Mouse (Mus musculus): ENCODE results near the gene Ucp3. TPM values are rescaled to one million over a fixed set of nuclear protein-coding genes. Genes with fewer than 3 reads are reported as not detected.

Gene Ucp3
- polyA plus RNA-seq, 1 experiment: not detected

DNA sequence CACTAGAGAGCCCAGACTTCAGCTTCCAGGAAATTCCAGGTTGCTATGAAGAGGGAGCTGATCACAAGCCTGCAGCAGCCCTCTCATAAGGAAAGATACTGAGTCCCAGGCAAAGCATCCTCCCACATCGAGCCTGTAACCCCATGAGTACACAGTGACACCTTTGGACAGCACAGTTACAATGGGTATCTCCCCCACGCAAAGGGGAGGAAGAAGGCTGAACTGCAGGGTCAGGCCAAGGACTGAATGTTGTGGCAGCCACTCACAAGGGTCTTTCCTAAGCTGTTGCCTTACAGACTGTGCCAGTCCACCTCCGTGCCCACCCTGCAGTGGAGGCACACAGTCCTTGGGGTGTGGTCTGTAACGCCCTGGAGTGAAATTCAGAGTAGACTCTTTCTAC lies 33.7 kb downstream of the Ucp3 start:
- Histone ChIP-seq H3K4me3 (ENCODE audit: insufficient read depth, poor library complexity, severe bottlenecking) (no peak overlapping the region), H3K27me3 (ENCODE audit: control insufficient read depth, insufficient read depth, insufficient read length) (peaks cover 6% of the 10 kb centered on the region), H3K79me3 (ENCODE audit: low read depth) (no peaks in the 10 kb centered on the region), H3ac (ENCODE audit: control insufficient read depth, insufficient read length, low read depth) (no peak overlapping the region), H3K36me3 (ENCODE audit: control insufficient read depth, insufficient read depth) (no peaks in the 10 kb centered on the region), H3K79me2 (ENCODE audit: control insufficient read depth, insufficient read depth) (no peaks in the 10 kb centered on the region)
- TF ChIP-seq MAX (IDR thresholded peaks at IDR 0.05) (no peak), MYOD1 (IDR thresholded peaks at IDR 0.05; ENCODE audit: control insufficient read depth, insufficient read length, low read depth) (no peak), MYOG (IDR thresholded peaks at IDR 0.05; ENCODE audit: control insufficient read depth, extremely low read depth, insufficient read length) (no peak), FOSL1 (IDR thresholded peaks at IDR 0.05; ENCODE audit: insufficient read depth, low read length, poor library complexity, severe bottlenecking) (no peak), USF1 (IDR thresholded peaks at IDR 0.05; ENCODE audit: low read depth) (no peak), CTCF (IDR thresholded peaks at IDR 0.05; ENCODE audit: control insufficient read depth, insufficient read depth, insufficient read length) (no peak), CEBPB (IDR thresholded peaks at IDR 0.05; ENCODE audit: low read depth) (no peak)

DNA sequence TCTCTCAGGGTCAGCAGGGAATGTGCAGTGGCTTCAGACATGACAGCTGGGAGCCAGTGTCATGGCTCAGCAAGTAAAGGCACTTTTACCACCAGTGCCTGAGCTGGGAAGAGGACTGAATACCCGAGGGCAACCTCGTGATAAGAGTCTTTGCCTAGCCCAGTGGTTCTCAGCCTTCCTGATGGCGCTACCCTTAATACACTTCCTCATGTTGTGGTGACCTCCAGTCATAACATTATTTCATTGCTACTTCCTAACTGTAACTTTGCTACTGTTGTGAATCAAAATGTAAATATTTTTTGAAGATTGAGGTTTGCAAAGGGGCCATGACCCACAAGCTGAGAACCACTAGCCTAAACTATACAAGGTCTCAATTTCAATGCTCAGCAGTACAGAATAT lies 35.9 kb downstream of the Ucp3 start:
- no peaks in the 10 kb centered on the region for H3K79me2 ChIP-seq (ENCODE audit: control insufficient read depth, insufficient read depth)
- H3ac ChIP-seq (ENCODE audit: control insufficient read depth, insufficient read length, low read depth): no peak overlapping the region
- no peak overlapping the region for H3K4me3 ChIP-seq (ENCODE audit: insufficient read depth, poor library complexity, severe bottlenecking)
- peaks cover 6% of the 10 kb centered on the region for H3K27me3 ChIP-seq (ENCODE audit: control insufficient read depth, insufficient read depth, insufficient read length)
- TF ChIP-seq FOSL1 (IDR thresholded peaks at IDR 0.05; ENCODE audit: insufficient read depth, low read length, poor library complexity, severe bottlenecking): no peak
- TF ChIP-seq CTCF (IDR thresholded peaks at IDR 0.05; ENCODE audit: control insufficient read depth, insufficient read depth, insufficient read length): no peak
- no peak for TF ChIP-seq CEBPB (IDR thresholded peaks at IDR 0.05; ENCODE audit: low read depth)
- TF ChIP-seq MYOG (IDR thresholded peaks at IDR 0.05; ENCODE audit: control insufficient read depth, extremely low read depth, insufficient read length): no peak
- TF ChIP-seq USF1 (IDR thresholded peaks at IDR 0.05; ENCODE audit: low read depth): no peak
- TF ChIP-seq MYOD1 (IDR thresholded peaks at IDR 0.05; ENCODE audit: control insufficient read depth, insufficient read length, low read depth): no peak
- TF ChIP-seq MAX (IDR thresholded peaks at IDR 0.05): no peak
- H3K36me3 ChIP-seq (ENCODE audit: control insufficient read depth, insufficient read depth): no peaks in the 10 kb centered on the region
- H3K79me3 ChIP-seq (ENCODE audit: low read depth): no peaks in the 10 kb centered on the region

DNA sequence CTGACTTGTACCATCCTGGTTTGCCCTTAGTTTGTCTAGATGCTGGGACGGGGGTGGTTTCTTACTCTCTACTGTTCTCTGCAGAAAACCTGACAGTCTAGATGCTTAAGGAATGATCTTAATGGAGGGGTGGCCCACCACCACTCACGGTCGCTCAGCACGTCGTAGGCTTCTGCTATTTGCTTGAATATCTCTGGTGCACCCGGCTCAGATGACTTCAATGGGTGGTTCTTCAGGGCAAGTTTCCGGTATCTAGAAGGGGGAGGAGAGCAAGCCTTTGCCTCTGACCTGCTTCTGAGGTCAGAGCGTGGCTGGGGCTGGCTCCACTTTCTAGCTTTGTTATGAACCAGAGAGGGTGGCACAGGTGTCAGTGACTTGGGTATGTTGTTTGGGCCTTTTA lies 38.8 kb downstream of the Ucp3 start:
- Histone ChIP-seq H3K79me2 (ENCODE audit: control insufficient read depth, insufficient read depth) (no peaks in the 10 kb centered on the region), H3K27me3 (ENCODE audit: control insufficient read depth, insufficient read depth, insufficient read length) (no peaks in the 10 kb centered on the region), H3ac (ENCODE audit: control insufficient read depth, insufficient read length, low read depth) (no peak overlapping the region), H3K36me3 (ENCODE audit: control insufficient read depth, insufficient read depth) (no peaks in the 10 kb centered on the region), H3K79me3 (ENCODE audit: low read depth) (no peaks in the 10 kb centered on the region), H3K4me3 (ENCODE audit: insufficient read depth, poor library complexity, severe bottlenecking) (no peak overlapping the region)
- TF ChIP-seq CEBPB (IDR thresholded peaks at IDR 0.05; ENCODE audit: low read depth): no peak
- no peak for TF ChIP-seq MYOD1 (IDR thresholded peaks at IDR 0.05; ENCODE audit: control insufficient read depth, insufficient read length, low read depth)
- no peak for TF ChIP-seq USF1 (IDR thresholded peaks at IDR 0.05; ENCODE audit: low read depth)
- no peak for TF ChIP-seq MYOG (IDR thresholded peaks at IDR 0.05; ENCODE audit: control insufficient read depth, extremely low read depth, insufficient read length)
- no peak for TF ChIP-seq FOSL1 (IDR thresholded peaks at IDR 0.05; ENCODE audit: insufficient read depth, low read length, poor library complexity, severe bottlenecking)
- no peak for TF ChIP-seq CTCF (IDR thresholded peaks at IDR 0.05; ENCODE audit: control insufficient read depth, insufficient read depth, insufficient read length)
- TF ChIP-seq MAX (IDR thresholded peaks at IDR 0.05): no peak

DNA sequence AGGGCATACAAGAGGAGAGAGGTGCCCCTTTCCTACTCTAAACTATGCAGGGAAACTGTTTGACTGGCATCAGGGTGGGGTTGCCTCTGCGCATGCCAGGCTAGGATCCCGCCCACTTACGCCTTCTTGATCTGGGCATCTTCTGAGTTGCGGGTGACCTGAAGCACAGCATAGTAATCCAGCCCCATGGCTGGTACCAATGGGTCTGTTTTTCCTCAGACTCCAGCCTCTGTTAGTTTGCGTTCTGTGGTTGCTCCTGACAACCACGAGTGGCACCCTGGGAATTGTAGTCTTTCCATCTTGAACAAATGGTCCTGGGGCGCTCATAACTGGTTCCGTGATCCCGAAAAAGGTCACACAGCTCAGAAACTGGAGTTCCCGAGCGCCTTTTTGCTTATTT lies 41.8 kb downstream of the Ucp3 start, which contains the start of gene Dnajb13:
TSS of gene Dnajb13 (minus strand) at position 388 of the 400 bp plus-strand sequence.
- Histone ChIP-seq H3K36me3 (ENCODE audit: control insufficient read depth, insufficient read depth) (no peaks in the 10 kb centered on the region), H3K27me3 (ENCODE audit: control insufficient read depth, insufficient read depth, insufficient read length) (no peaks in the 10 kb centered on the region), H3K79me2 (ENCODE audit: control insufficient read depth, insufficient read depth) (no peaks in the 10 kb centered on the region), H3K4me3 (ENCODE audit: insufficient read depth, poor library complexity, severe bottlenecking) (no peak within 1 kb of the TSS), H3K79me3 (ENCODE audit: low read depth) (no peaks in the 10 kb centered on the region), H3ac (ENCODE audit: control insufficient read depth, insufficient read length, low read depth) (no peak within 1 kb of the TSS)
- TF ChIP-seq MAX (IDR thresholded peaks at IDR 0.05) (no peak), CEBPB (IDR thresholded peaks at IDR 0.05; ENCODE audit: low read depth) (no peak), FOSL1 (IDR thresholded peaks at IDR 0.05; ENCODE audit: insufficient read depth, low read length, poor library complexity, severe bottlenecking) (no peak), MYOG (IDR thresholded peaks at IDR 0.05; ENCODE audit: control insufficient read depth, extremely low read depth, insufficient read length) (no peak), MYOD1 (IDR thresholded peaks at IDR 0.05; ENCODE audit: control insufficient read depth, insufficient read length, low read depth) (no peak), USF1 (IDR thresholded peaks at IDR 0.05; ENCODE audit: low read depth) (no peak), CTCF (IDR thresholded peaks at IDR 0.05; ENCODE audit: control insufficient read depth, insufficient read depth, insufficient read length) (no peak)

DNA sequence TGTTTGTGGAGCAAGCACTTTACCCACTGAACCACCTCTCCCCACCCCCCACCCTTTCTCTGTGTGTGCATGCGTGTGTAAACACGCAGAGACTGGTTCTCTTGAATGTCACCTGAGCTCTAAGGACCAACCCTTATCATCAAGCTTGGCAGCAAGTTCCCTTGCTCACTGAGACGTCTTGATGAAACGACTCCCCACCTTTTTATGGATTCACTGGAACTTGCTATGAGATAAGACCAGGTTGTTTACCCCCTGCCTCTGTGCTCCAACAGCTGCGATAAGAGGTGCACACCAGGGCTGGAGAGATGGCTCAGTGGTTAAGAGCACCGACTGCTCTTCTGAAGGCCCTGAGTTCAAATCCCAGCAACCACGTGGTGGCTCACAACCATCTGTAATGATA lies 47.4 kb downstream of the Ucp3 start:
- Histone ChIP-seq H3K4me3 (ENCODE audit: insufficient read depth, poor library complexity, severe bottlenecking) (no peak overlapping the region), H3K27me3 (ENCODE audit: control insufficient read depth, insufficient read depth, insufficient read length) (no peaks in the 10 kb centered on the region), H3ac (ENCODE audit: control insufficient read depth, insufficient read length, low read depth) (no peak overlapping the region), H3K79me3 (ENCODE audit: low read depth) (no peaks in the 10 kb centered on the region), H3K79me2 (ENCODE audit: control insufficient read depth, insufficient read depth) (no peaks in the 10 kb centered on the region), H3K36me3 (ENCODE audit: control insufficient read depth, insufficient read depth) (no peaks in the 10 kb centered on the region)
- TF ChIP-seq USF1 (IDR thresholded peaks at IDR 0.05; ENCODE audit: low read depth): no peak
- TF ChIP-seq MAX (IDR thresholded peaks at IDR 0.05): no peak
- TF ChIP-seq FOSL1 (IDR thresholded peaks at IDR 0.05; ENCODE audit: insufficient read depth, low read length, poor library complexity, severe bottlenecking): no peak
- TF ChIP-seq CEBPB (IDR thresholded peaks at IDR 0.05; ENCODE audit: low read depth): no peak
- no peak for TF ChIP-seq MYOG (IDR thresholded peaks at IDR 0.05; ENCODE audit: control insufficient read depth, extremely low read depth, insufficient read length)
- TF ChIP-seq CTCF (IDR thresholded peaks at IDR 0.05; ENCODE audit: control insufficient read depth, insufficient read depth, insufficient read length): no peak
